Mouse (Mus musculus) midbrain, embryonic 14.5 days (tissue): ENCODE data around the gene Ush2a. TPM values are rescaled to one million over a fixed set of nuclear protein-coding genes. Genes with fewer than 3 reads are reported as not detected.

Source experiments
- ATAC-seq: fragments of 200-750 bp; cut with Nextera tagmentation; 2 replicates; pipeline ENCODE4 v1.8.0; 2017; ENCODE audit warnings: moderate number of reproducible peaks, moderate library complexity; ENCODE audit not compliant: low FRiP score, low TSS enrichment
- DNase-seq: peaks from one replicate; pipeline ENCODE4 v3.0.0-alpha.2; 2015
- H3K27ac ChIP-seq: fragments of 300-500 bp; sonication (generic); replicated peaks from 2 replicates; pipeline ENCODE4 v1.5.1; 2014; ENCODE audit warnings: mild to moderate bottlenecking, low read depth, low read length, moderate library complexity
- H3K27me3 ChIP-seq: fragments of 300-500 bp; sonication (generic); 2 replicates; pipeline ENCODE4 v1.6.1; 2014; ENCODE audit warnings: low read length, control low read depth, mixed read lengths; ENCODE audit not compliant: control insufficient read depth, insufficient read depth
- H3K36me3 ChIP-seq: fragments of 300-500 bp; sonication (generic); 2 replicates; pipeline ENCODE4 v1.6.1; 2014; ENCODE audit warnings: low read length, control low read depth; ENCODE audit not compliant: control insufficient read depth, insufficient read depth
- H3K4me1 ChIP-seq: fragments of 300-500 bp; sonication (generic); 2 replicates; pipeline ENCODE4 v1.6.1; 2014; ENCODE audit warnings: mild to moderate bottlenecking, antibody characterized with exemption, low read length, control low read depth; ENCODE audit not compliant: control insufficient read depth, insufficient read depth
- H3K4me2 ChIP-seq: fragments of 300-500 bp; sonication (generic); 2 replicates; pipeline ENCODE4 v1.6.1; 2014; ENCODE audit warnings: mild to moderate bottlenecking, low read length, moderate library complexity
- H3K4me3 ChIP-seq: fragments of 300-500 bp; sonication (generic); replicated peaks from 2 replicates; pipeline ENCODE4 v1.5.1; 2014; ENCODE audit warnings: low read depth, low read length
- H3K9ac ChIP-seq: fragments of 300-500 bp; sonication (generic); replicated peaks from 2 replicates; pipeline ENCODE4 v1.6.1; 2014; ENCODE audit warnings: mild to moderate bottlenecking, low read length, moderate library complexity
- H3K9me3 ChIP-seq: fragments of 300-500 bp; sonication (generic); 2 replicates; pipeline ENCODE4 v1.6.1; 2016; ENCODE audit warnings: low read length, control low read depth, mixed read lengths; ENCODE audit not compliant: control insufficient read depth
- WGBS: fragments of 180-500 bp; shearing (Covaris S2); extraction: QIAGEN DNeasy Blood & Tissue Kit; methylation state at CpG from one replicate; pipeline ENCODE4 v1.1.7; 2014; 5-methylcytosine and 5-hydroxymethylcytosine counted together
- polyA plus RNA-seq: library from polyadenylated mRNA; unstranded; fragments of >200 nt; fragmentation: Nextera tagmentation; extraction: Ambion mirVana; gene quantifications from 2 replicates; pipeline ENCODE4 v1.2.1, GENCODE M21; 2014

Ush2a gene
- polyA plus RNA-seq, 1 experiment from 2014 or later: 0.62 TPM

GRCm38 (mm10) chr1:188725122-188725995 lies 463.5 kb downstream of the Ush2a start:
- WGBS: 38% methylated on average over 17 of the region's 17 CpGs
- ATAC-seq (no peak), DNase-seq (peak; percentile 55)
- no peaks in the 10 kb centered on the region for H3K36me3 ChIP-seq
- H3K4me1 ChIP-seq: peaks cover 23% of the 10 kb centered on the region
- H3K9ac ChIP-seq: no peak overlapping the region
- no peaks in the 10 kb centered on the region for H3K9me3 ChIP-seq
- H3K27me3 ChIP-seq: no peaks in the 10 kb centered on the region
- no peak overlapping the region for H3K4me3 ChIP-seq
- no peak overlapping the region for H3K27ac ChIP-seq
- peak overlapping the region; percentile 39 for H3K4me2 ChIP-seq

- WGBS: 69% methylated on average over 6 of the region's 6 CpGs
- ATAC-seq (no peak), DNase-seq (no peak)
- Histone ChIP-seq H3K9me3 (no peaks in the 10 kb centered on the region), H3K27ac (no peak overlapping the region), H3K4me1 (peaks cover 23% of the 10 kb centered on the region), H3K36me3 (no peaks in the 10 kb centered on the region), H3K4me3 (no peak overlapping the region), H3K4me2 (no peak overlapping the region), H3K27me3 (no peaks in the 10 kb centered on the region), H3K9ac (no peak overlapping the region)
These were observed 465.1 kb downstream of the Ush2a start for GRCm38 (mm10) chr1:188726937-188727336.

- DNase-seq (peak; percentile 69), ATAC-seq (no peak)
- no peak overlapping the region for H3K9ac ChIP-seq
- no peaks in the 10 kb centered on the region for H3K36me3 ChIP-seq
- WGBS: 57% methylated on average over 8 of the region's 8 CpGs
- H3K27ac ChIP-seq: no peak overlapping the region
- H3K27me3 ChIP-seq: no peaks in the 10 kb centered on the region
- H3K9me3 ChIP-seq: no peaks in the 10 kb centered on the region
- H3K4me2 ChIP-seq: no peak overlapping the region; the same call in 1 of the 2 replicates
- peaks cover 23% of the 10 kb centered on the region for H3K4me1 ChIP-seq
- H3K4me3 ChIP-seq: no peak overlapping the region
These were observed 466.8 kb downstream of the Ush2a start for GRCm38 (mm10) chr1:188728625-188729024.

- Histone ChIP-seq H3K36me3 (no peaks in the 10 kb centered on the region), H3K4me2 (no peak overlapping the region; the same call in 1 of the 2 replicates), H3K9ac (no peak overlapping the region), H3K27ac (no peak overlapping the region), H3K4me3 (no peak overlapping the region), H3K4me1 (peaks cover 23% of the 10 kb centered on the region), H3K27me3 (no peaks in the 10 kb centered on the region), H3K9me3 (no peaks in the 10 kb centered on the region)
- ATAC-seq (no peak), DNase-seq (peak; percentile 82)
- 19% methylated on average over 7 of the region's 7 CpGs for WGBS
These were observed 467.4 kb downstream of the Ush2a start for GRCm38 (mm10) chr1:188729179-188729578.

- Histone ChIP-seq H3K4me3 (no peak overlapping the region), H3K4me1 (no peaks in the 10 kb centered on the region), H3K27me3 (no peaks in the 10 kb centered on the region), H3K9ac (no peak overlapping the region), H3K9me3 (no peaks in the 10 kb centered on the region), H3K27ac (no peak overlapping the region), H3K36me3 (no peaks in the 10 kb centered on the region), H3K4me2 (no peak overlapping the region)
- DNase-seq (no peak), ATAC-seq (no peak)
- WGBS: 87% methylated on average over 7 of the region's 7 CpGs
These were observed 473.0 kb downstream of the Ush2a start for GRCm38 (mm10) chr1:188734741-188735266.

GRCm38 (mm10) chr1:188742971-188743370 lies 481.1 kb downstream of the Ush2a start:
- no peak overlapping the region for H3K4me2 ChIP-seq
- no peak overlapping the region for H3K4me3 ChIP-seq
- 49% methylated on average over 7 of the region's 7 CpGs for WGBS
- no peaks in the 10 kb centered on the region for H3K27me3 ChIP-seq
- no peaks in the 10 kb centered on the region for H3K36me3 ChIP-seq
- peak; percentile 76 for DNase-seq
- H3K9me3 ChIP-seq: no peaks in the 10 kb centered on the region
- no peak overlapping the region for H3K9ac ChIP-seq
- no peak overlapping the region for H3K27ac ChIP-seq
- ATAC-seq: no peak
- H3K4me1 ChIP-seq: no peaks in the 10 kb centered on the region

GRCm38 (mm10) chr1:188755031-188755430 lies 493.2 kb downstream of the Ush2a start:
- Histone ChIP-seq H3K4me3 (no peak overlapping the region), H3K36me3 (no peaks in the 10 kb centered on the region), H3K4me2 (no peak overlapping the region), H3K27ac (no peak overlapping the region), H3K9me3 (no peaks in the 10 kb centered on the region), H3K9ac (no peak overlapping the region), H3K4me1 (no peaks in the 10 kb centered on the region), H3K27me3 (no peaks in the 10 kb centered on the region)
- no peak for ATAC-seq
- peak; percentile 57 for DNase-seq
- WGBS: 45% methylated on average over 15 of the region's 15 CpGs

- no peak overlapping the region for H3K4me3 ChIP-seq
- no peak overlapping the region for H3K27ac ChIP-seq
- no peak for DNase-seq
- H3K9ac ChIP-seq: no peak overlapping the region
- 86% methylated on average over 3 of the region's 3 CpGs for WGBS
- no peaks in the 10 kb centered on the region for H3K36me3 ChIP-seq
- H3K9me3 ChIP-seq: no peaks in the 10 kb centered on the region
- ATAC-seq: no peak
- H3K4me2 ChIP-seq: no peak overlapping the region
- H3K4me1 ChIP-seq: no peaks in the 10 kb centered on the region
- H3K27me3 ChIP-seq: no peaks in the 10 kb centered on the region
These were observed 498.7 kb downstream of the Ush2a start for GRCm38 (mm10) chr1:188760515-188760914.

GRCm38 (mm10) chr1:188762463-188762862 lies 500.6 kb downstream of the Ush2a start:
- Histone ChIP-seq H3K9ac (no peak overlapping the region), H3K27me3 (no peaks in the 10 kb centered on the region), H3K27ac (no peak overlapping the region), H3K4me1 (no peaks in the 10 kb centered on the region), H3K9me3 (no peaks in the 10 kb centered on the region), H3K4me3 (no peak overlapping the region), H3K36me3 (no peaks in the 10 kb centered on the region), H3K4me2 (no peak overlapping the region)
- DNase-seq (no peak), ATAC-seq (no peak)
- 87% methylated on average over 6 of the region's 6 CpGs for WGBS
